Mouse (Mus musculus) G1E (cell line): ENCODE results near the gene Adgrg6.

Source experiments
- CTCF ChIP-seq: IDR thresholded peaks from 2 replicates; pipeline ENCODE4 v1.5.1; 2012; ENCODE audit warnings: low read depth, low read length, inconsistent platforms, mixed read lengths
- GATA1 ChIP-seq: IDR thresholded peaks from 2 replicates; pipeline ENCODE4 v1.6.1; 2012; ENCODE audit warnings: borderline replicate concordance, low read length, inconsistent platforms, mixed read lengths
- GATA2 ChIP-seq: IDR thresholded peaks from 2 replicates; pipeline ENCODE4 v1.6.1; 2012; ENCODE audit warnings: low read depth, low read length, inconsistent platforms, borderline replicate concordance
- POLR2AphosphoS5 ChIP-seq: IDR thresholded peaks from 2 replicates; pipeline ENCODE4 v1.6.1; 2012; ENCODE audit warnings: low read depth, low read length, inconsistent platforms; ENCODE audit not compliant: insufficient replicate concordance
- TAL1 ChIP-seq: conservative IDR thresholded peaks from 2 replicates; pipeline ENCODE4 v1.6.1; 2012; ENCODE audit warnings: low read depth, low read length, inconsistent platforms, mixed read lengths

GRCm38 (mm10) chr10:14511157-14511556 lies 34.3 kb downstream of the Adgrg6 start:
- no peak for TF ChIP-seq CTCF
- TF ChIP-seq GATA1: no peak
- TF ChIP-seq GATA2: no peak
- TF ChIP-seq TAL1: no peak
- no peak for TF ChIP-seq POLR2AphosphoS5
